In genomic region chr5:92656256-92656655, GRCm38 (mm10) we compare ENCODE assay signal across 8 mouse cellular contexts. TPM values are rescaled to one million over a fixed set of nuclear protein-coding genes. Genes with fewer than 3 reads are reported as not detected.
DNase-seq lines count a peak whose midpoint lies in the region; ATAC-seq and TF ChIP-seq lines count a peak whose summit lies in the region.

No protein-coding gene starts in this region.

- WGBS in hindbrain, embryonic 10.5 days = 19% methylated on average over 1 of the region's 1 CpGs
- 15% methylated on average over 1 of the region's 1 CpGs for WGBS in hindbrain, embryonic 12.5 days

- TF ChIP-seq CTCF in left cerebral cortex, adult 2 months (IDR thresholded peaks at IDR 0.05) = peak; percentile 89
- peak; percentile 55; the same call in 1 of the 2 replicates for TF ChIP-seq CTCF in testis, adult 2 months (IDR thresholded peaks at IDR 0.05; ENCODE audit: control insufficient read depth, insufficient read depth, insufficient replicate concordance, low read depth, low read length)

- H3K9ac ChIP-seq in hindbrain, embryonic 12.5 days = no peak overlapping the region

- H3K36me3 ChIP-seq in hindbrain, embryonic 10.5 days = no peaks in the 10 kb centered on the region
- no peaks in the 10 kb centered on the region for H3K36me3 ChIP-seq in hindbrain, embryonic 12.5 days
- H3K36me3 ChIP-seq in testis, adult 2 months (ENCODE audit: control insufficient read depth, insufficient read depth, low read length) = no peaks in the 10 kb centered on the region

- H3K4me1 ChIP-seq in hindbrain, embryonic 10.5 days (replicated peaks) = no peaks in the 10 kb centered on the region; the same call in 1 of the 2 replicates
- H3K4me1 ChIP-seq in hindbrain, embryonic 12.5 days = no peaks in the 10 kb centered on the region
- H3K4me1 ChIP-seq in testis, adult 2 months (ENCODE audit: control insufficient read depth, insufficient read depth, low read length) = no peaks in the 10 kb centered on the region

- H3K27ac ChIP-seq in hindbrain, embryonic 10.5 days = no peak overlapping the region
- H3K27ac ChIP-seq in hindbrain, embryonic 12.5 days = no peak overlapping the region
- no peak overlapping the region for H3K27ac ChIP-seq in left cerebral cortex, adult 2 months
- no peak overlapping the region for H3K27ac ChIP-seq in testis, adult 2 months (ENCODE audit: control insufficient read depth, insufficient read depth, low read depth, low read length)

- no peaks in the 10 kb centered on the region for H3K9me3 ChIP-seq in hindbrain, embryonic 10.5 days
- H3K9me3 ChIP-seq in hindbrain, embryonic 12.5 days (replicated peaks) = no peaks in the 10 kb centered on the region

- intact Hi-C loops in left cerebral cortex, adult 2 months (cut with DNase I) = loop anchor here (2.0 to 5.0 kb wide), 2 partner anchors 149 to 195 kb away; partner anchors contain the start of gene Scarb2

- peak; percentile 70 for DNase-seq in hindbrain, embryonic 10.5 days (ENCODE audit: low spot score)
- peak; percentile 51 to 58 for DNase-seq in adrenal gland, adult 18-20 months (ENCODE audit: low spot score in 2 of 2)
- DNase-seq in embryo, embryonic 9.5 days (ENCODE audit: extremely low spot score) = peak; percentile 54
- peak; percentile 60 to 79 for DNase-seq in left cerebral cortex, adult 2 months (ENCODE audit: extremely low spot score in 1 of 2, low spot score in 2 of 2)

- TF ChIP-seq POLR2A in testis, adult 2 months (IDR thresholded peaks at IDR 0.05; ENCODE audit: control insufficient read depth, low read depth, low read length) = no peak

- H3K4me3 ChIP-seq in hindbrain, embryonic 10.5 days = no peak overlapping the region
- no peak overlapping the region for H3K4me3 ChIP-seq in hindbrain, embryonic 12.5 days
- H3K4me3 ChIP-seq in left cerebral cortex, adult 2 months = no peak overlapping the region
- H3K4me3 ChIP-seq in testis, adult 2 months (ENCODE audit: control insufficient read depth, low read depth, low read length) = no peak overlapping the region

- no peak for ATAC-seq in hindbrain, embryonic 12.5 days (ENCODE audit: low FRiP score)
- peak; percentile 83 to 88 for ATAC-seq in hematopoietic stem cell, adult 5-6 weeks (replicated peaks in 1 of 2; ENCODE audit: insufficient read depth in 1 of 2, low FRiP score in 2 of 2, low TSS enrichment in 1 of 2, low read depth in 1 of 2, poor library complexity in 2 of 2, severe bottlenecking in 2 of 2)
- peak; percentile 90 for ATAC-seq in monocyte, adult 5-6 weeks (replicated peaks; ENCODE audit: insufficient number of reproducible peaks, low FRiP score, low TSS enrichment, poor library complexity, severe bottlenecking)

- H3K27me3 ChIP-seq in hindbrain, embryonic 10.5 days (ENCODE audit: insufficient read depth, poor library complexity, severe bottlenecking) = no peaks in the 10 kb centered on the region
- no peaks in the 10 kb centered on the region for H3K27me3 ChIP-seq in hindbrain, embryonic 12.5 days
- H3K27me3 ChIP-seq in testis, adult 2 months (ENCODE audit: control insufficient read depth, insufficient read depth, low read length) = no peaks in the 10 kb centered on the region

- H3K4me2 ChIP-seq in hindbrain, embryonic 12.5 days (replicated peaks) = no peak overlapping the region

RNA-seq across cellular contexts. Expression of gene Ccdc158, which starts 18.8 kb away (rescaled TPM):
- 0.85 and 0.90 TPM in 2 replicates for polyA plus RNA-seq in hindbrain, embryonic 10.5 days (2016; fragmentation: Nextera tagmentation; extraction: Ambion mirVana)
- 0.52 and 0.55 TPM in 2 replicates for polyA plus RNA-seq in hindbrain, embryonic 12.5 days (2016; fragmentation: Nextera tagmentation; extraction: Ambion mirVana)
- total RNA-seq in adrenal gland, adult 18-20 months (2021) = under 1 TPM; 0.63 to 0.67 TPM
- 9.3 and 11.4 TPM in 2 replicates for total RNA-seq in hematopoietic stem cell, adult 5-6 weeks (2017)
- total RNA-seq in left cerebral cortex, adult 2 months (2021) = under 1 TPM; 0.36 to 0.54 TPM
- 1.5 to 6.4 TPM (median 2.9 TPM) in 3 replicates for total RNA-seq in monocyte, adult 5-6 weeks (2017)
- 43.7 and 46.9 TPM in 2 replicates for polyA plus RNA-seq in testis, adult 2 months (2012; rRNA removed)

RNA-seq across cellular contexts. Expression of gene Shroom3, which starts 27.0 kb away (rescaled TPM):
- 6.5 and 7.4 TPM in 2 replicates for polyA plus RNA-seq in hindbrain, embryonic 10.5 days (2016; fragmentation: Nextera tagmentation; extraction: Ambion mirVana)
- polyA plus RNA-seq in hindbrain, embryonic 12.5 days (2016; fragmentation: Nextera tagmentation; extraction: Ambion mirVana) = 5.8 and 6.5 TPM in 2 replicates
- total RNA-seq in adrenal gland, adult 18-20 months (2021) = 1 to 10 TPM; 5.1 to 6.0 TPM
- total RNA-seq in hematopoietic stem cell, adult 5-6 weeks (2017) = 0.13 and 0.15 TPM in 2 replicates
- 1 to 10 TPM; 4.3 to 6.3 TPM for total RNA-seq in left cerebral cortex, adult 2 months (2021)
- not detected in 3 replicates for total RNA-seq in monocyte, adult 5-6 weeks (2017)
- polyA plus RNA-seq in testis, adult 2 months (2012; rRNA removed) = 25.6 and 33.5 TPM in 2 replicates

RNA-seq across cellular contexts. Expression of gene Stbd1, which starts 53.4 kb away (rescaled TPM):
- polyA plus RNA-seq in hindbrain, embryonic 10.5 days (2016; fragmentation: Nextera tagmentation; extraction: Ambion mirVana) = 6.8 and 8.2 TPM in 2 replicates
- polyA plus RNA-seq in hindbrain, embryonic 12.5 days (2016; fragmentation: Nextera tagmentation; extraction: Ambion mirVana) = 9.2 and 11.1 TPM in 2 replicates
- 1 to 10 TPM; 6.0 to 8.2 TPM for total RNA-seq in adrenal gland, adult 18-20 months (2021)
- total RNA-seq in hematopoietic stem cell, adult 5-6 weeks (2017) = 1.6 and 2.8 TPM in 2 replicates
- total RNA-seq in left cerebral cortex, adult 2 months (2021) = under 1 TPM; 0.61 to 0.84 TPM
- total RNA-seq in monocyte, adult 5-6 weeks (2017) = 0.49 to 2.0 TPM in 2 of 3 replicates, not detected in the other
- 1.3 and 1.9 TPM in 2 replicates for polyA plus RNA-seq in testis, adult 2 months (2012; rRNA removed)
